In genomic region chr1:135069841-135070240, GRCm38 (mm10) we compare ENCODE assay signal across 24 mouse cellular contexts. TPM values are rescaled to one million over a fixed set of nuclear protein-coding genes. Genes with fewer than 3 reads are reported as not detected.
A peak's percentile ranks its signal among the peaks of the same experiment; 100 is the strongest.
DNase-seq lines count a peak whose midpoint lies in the region; ATAC-seq and TF ChIP-seq lines count a peak whose summit lies in the region.
"Had no signal": no experiment of that assay in that cellular context is flagged by ENCODE, and none has a peak within 500 bp of the region (broad histone marks: within the 10 kb centered on the region; RNA-seq: fewer than 3 reads in every experiment).

No protein-coding gene starts in this region.

- no peak overlapping the region for H3K4me2 ChIP-seq in embryonic facial prominence, embryonic 12.5 days (replicated peaks)
- H3K4me2 ChIP-seq in lung, postnatal 0 days (replicated peaks; ENCODE audit: low read depth, low read length) = no peak overlapping the region
- H3K4me2 ChIP-seq: embryonic facial prominence, embryonic 13.5 days; forebrain, embryonic 13.5 days; heart, embryonic 11.5 days; hindbrain, embryonic 12.5 days; hindbrain, embryonic 15.5 days had no signal

- TF ChIP-seq EP300 in lung, postnatal 0 days (IDR thresholded peaks at IDR 0.05) = no peak

- no peak overlapping the region for H3K27ac ChIP-seq in embryonic facial prominence, embryonic 12.5 days
- H3K27ac ChIP-seq in embryonic facial prominence, embryonic 10.5 days (replicated peaks) = no peak overlapping the region
- no peak overlapping the region for H3K27ac ChIP-seq in lung, postnatal 0 days (ENCODE audit: low read length)
- H3K27ac ChIP-seq: embryonic facial prominence, embryonic 13.5 days; forebrain, embryonic 10.5 days; forebrain, embryonic 13.5 days; hindbrain, embryonic 12.5 days; hindbrain, embryonic 15.5 days had no signal

- H3K9me3 ChIP-seq in embryonic facial prominence, embryonic 12.5 days = no peaks in the 10 kb centered on the region
- no peaks in the 10 kb centered on the region for H3K9me3 ChIP-seq in embryonic facial prominence, embryonic 10.5 days
- H3K9me3 ChIP-seq in lung, postnatal 0 days (ENCODE audit: low read length) = no peaks in the 10 kb centered on the region
- H3K9me3 ChIP-seq: forebrain, embryonic 10.5 days; forebrain, embryonic 13.5 days; hindbrain, embryonic 12.5 days; hindbrain, embryonic 15.5 days had no signal

- H3K4me1 ChIP-seq in embryonic facial prominence, embryonic 12.5 days = no peaks in the 10 kb centered on the region
- H3K4me1 ChIP-seq in embryonic facial prominence, embryonic 10.5 days = no peaks in the 10 kb centered on the region
- H3K4me1 ChIP-seq in lung, postnatal 0 days (ENCODE audit: insufficient read depth, low read depth, low read length) = no peaks in the 10 kb centered on the region; the same call in 1 of the 2 replicates
- H3K4me1 ChIP-seq: embryonic facial prominence, embryonic 13.5 days; forebrain, embryonic 10.5 days; forebrain, embryonic 13.5 days; hindbrain, embryonic 12.5 days; hindbrain, embryonic 15.5 days had no signal

- DNase-seq in adrenal gland, adult 2 months = peak; percentile 10
- no peak for DNase-seq in adrenal gland, postnatal 10 days
- no peak for DNase-seq in embryonic facial prominence, embryonic 10.5 days (ENCODE audit: low spot score)
- peak; percentile 43 for DNase-seq in lung, postnatal 10 days
- no peak for DNase-seq in lung, postnatal 0 days (ENCODE audit: low spot score)
- DNase-seq in retina, postnatal 1 day = no peak
- DNase-seq: adrenal gland, postnatal 25 days; cerebellum, adult 18-20 months; cerebellum, adult 9-10 months; cerebellum, postnatal 14 days; gastrocnemius, postnatal 10 days; gastrocnemius, postnatal 36 days; heart, adult 11 months had no signal

- H3K9ac ChIP-seq in embryonic facial prominence, embryonic 12.5 days = no peak overlapping the region
- H3K9ac ChIP-seq in lung, postnatal 0 days (replicated peaks; ENCODE audit: low read depth) = no peak overlapping the region
- H3K9ac ChIP-seq: embryonic facial prominence, embryonic 13.5 days; forebrain, embryonic 13.5 days; hindbrain, embryonic 12.5 days; hindbrain, embryonic 15.5 days had no signal

- ATAC-seq in embryonic facial prominence, embryonic 12.5 days (ENCODE audit: insufficient number of reproducible peaks, insufficient read depth, low FRiP score, low TSS enrichment) = peak; percentile 56; the same call in 1 of the 2 replicates
- no peak for ATAC-seq in lung, postnatal 0 days
- ATAC-seq in common myeloid progenitor, adult 5-6 weeks (replicated peaks; ENCODE audit: low read depth, poor library complexity, severe bottlenecking) = 0 out of 2 replicates have a peak, but pooled peaks have one; percentile 47
- ATAC-seq: activated CD4-positive, CD25-positive, alpha-beta regulatory T cell, adult 4 months; forebrain, embryonic 13.5 days; forebrain, embryonic 16.5 days had no signal

- H3K27me3 ChIP-seq in embryonic facial prominence, embryonic 12.5 days = no peaks in the 10 kb centered on the region
- H3K27me3 ChIP-seq in embryonic facial prominence, embryonic 10.5 days (replicated peaks; ENCODE audit: low read depth, poor library complexity, severe bottlenecking) = no peaks in the 10 kb centered on the region
- H3K27me3 ChIP-seq in lung, postnatal 0 days (replicated peaks; ENCODE audit: insufficient read depth, low read length) = no peaks in the 10 kb centered on the region
- H3K27me3 ChIP-seq: embryonic facial prominence, embryonic 13.5 days; forebrain, embryonic 13.5 days; hindbrain, embryonic 12.5 days; hindbrain, embryonic 15.5 days had no signal

- 70% methylated on average over 8 of the region's 8 CpGs for WGBS in embryonic facial prominence, embryonic 12.5 days
- 74% methylated on average over 8 of the region's 8 CpGs for WGBS in embryonic facial prominence, embryonic 10.5 days
- WGBS in lung, postnatal 0 days = 53% methylated on average over 8 of the region's 8 CpGs

- no peak overlapping the region for H3K4me3 ChIP-seq in embryonic facial prominence, embryonic 12.5 days
- H3K4me3 ChIP-seq in embryonic facial prominence, embryonic 10.5 days = no peak overlapping the region
- no peak overlapping the region for H3K4me3 ChIP-seq in lung, postnatal 0 days (ENCODE audit: low read depth, low read length)
- H3K4me3 ChIP-seq: embryonic facial prominence, embryonic 13.5 days; forebrain, embryonic 10.5 days; forebrain, embryonic 13.5 days; hindbrain, embryonic 12.5 days; hindbrain, embryonic 15.5 days had no signal

- TF ChIP-seq CTCF in lung, postnatal 0 days (IDR thresholded peaks at IDR 0.05) = no peak

- H3K36me3 ChIP-seq in embryonic facial prominence, embryonic 12.5 days = no peaks in the 10 kb centered on the region
- no peaks in the 10 kb centered on the region for H3K36me3 ChIP-seq in embryonic facial prominence, embryonic 10.5 days (replicated peaks)
- no peaks in the 10 kb centered on the region for H3K36me3 ChIP-seq in lung, postnatal 0 days (ENCODE audit: insufficient read depth, low read length)
- H3K36me3 ChIP-seq: embryonic facial prominence, embryonic 13.5 days; forebrain, embryonic 10.5 days; hindbrain, embryonic 12.5 days; hindbrain, embryonic 15.5 days had no signal

RNA-seq across cellular contexts. Expression of gene Lgr6, which starts 35.2 kb away (rescaled TPM):
- 1 to 10 TPM; 2.0 to 3.6 TPM for total RNA-seq in adrenal gland, adult 2 months (2021)
- 1.1 and 1.8 TPM in 2 replicates for polyA plus RNA-seq in adrenal gland, adult 2 months (2012; rRNA removed)
- 10 to 100 TPM; 20.5 to 28.4 TPM for total RNA-seq in adrenal gland, postnatal 10 days (2021)
- 3.5 and 3.9 TPM in 2 replicates for polyA plus RNA-seq in embryonic facial prominence, embryonic 12.5 days (2016; fragmentation: Nextera tagmentation; extraction: Ambion mirVana)
- polyA plus RNA-seq in embryonic facial prominence, embryonic 10.5 days (2016; fragmentation: Nextera tagmentation; extraction: Ambion mirVana) = 0.73 and 1.1 TPM in 2 replicates
- 2.9 and 3.9 TPM in 2 replicates for polyA plus RNA-seq in lung, postnatal 0 days (2015; fragmentation: Nextera tagmentation; extraction: Ambion mirVana)
- total RNA-seq in common myeloid progenitor, adult 5-6 weeks (2017) = 0.05 TPM in 1 of 2 replicates, not detected in the other
- total RNA-seq: hematopoietic stem cell, adult 5-6 weeks had no signal
- polyA plus RNA-seq: activated CD4-positive, CD25-positive, alpha-beta regulatory T cell, adult 4 months had no signal

Comparison
In these comparisons a context has a peak if more than half of its experiments do, and no peak if none do; other contexts are left out.
1. DNase-seq: peak in adrenal gland, adult 2 months (single experiment) and lung, postnatal 10 days (single experiment); none in adrenal gland, postnatal 10 days (single experiment), embryonic facial prominence, embryonic 10.5 days (single experiment), lung, postnatal 0 days (single experiment) and retina, postnatal 1 day (single experiment).